Mouse (Mus musculus): ENCODE data around the gene Fiz1. TPM values are rescaled to one million over a fixed set of nuclear protein-coding genes. Genes with fewer than 3 reads are reported as not detected.

Fiz1 gene
- polyA plus RNA-seq, 1 experiment = 3.5 TPM

DNA sequence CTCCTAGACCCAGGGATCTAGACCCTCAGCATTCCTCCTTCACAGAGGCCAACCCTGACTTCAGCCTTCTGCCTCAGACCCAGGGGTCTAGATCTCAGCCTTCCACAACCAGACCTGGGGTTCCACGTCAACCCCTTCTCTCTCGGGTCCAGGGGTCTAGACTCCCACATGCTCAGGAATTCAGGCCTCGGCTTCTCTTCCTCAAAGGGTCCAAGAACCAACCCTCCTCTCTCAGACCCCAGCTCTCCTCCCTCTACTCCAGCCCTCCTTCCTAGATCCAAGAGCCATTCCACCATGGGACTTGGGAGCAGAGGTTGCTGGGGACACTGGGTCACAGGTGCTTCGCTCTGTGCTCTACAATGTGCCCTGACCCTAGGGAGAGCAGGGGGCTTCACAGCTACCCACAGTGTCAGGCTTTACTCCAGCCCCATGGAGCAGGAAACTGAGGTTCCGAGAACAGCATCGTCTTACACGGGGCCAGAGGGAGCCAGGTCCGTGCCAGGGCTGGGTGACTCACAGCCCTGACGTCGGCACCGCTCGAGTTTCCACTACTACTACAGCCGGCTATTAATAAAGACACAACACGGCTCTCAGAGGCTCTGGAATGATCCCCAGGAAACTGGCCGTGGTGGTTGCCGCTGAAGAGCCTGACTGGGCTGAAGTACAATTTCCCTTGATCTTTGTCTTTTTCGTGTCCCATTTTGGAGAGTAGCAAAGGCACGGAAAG lies 42.0 kb downstream of the Fiz1 start:
- TF ChIP-seq TAL1 (IDR thresholded peaks at IDR 0.05; ENCODE audit: low read length) (no peak), GATA1 (IDR thresholded peaks at IDR 0.05; ENCODE audit: low read length) (no peak)
- peaks cover 3% of the 10 kb centered on the region for H3K27me3 ChIP-seq (ENCODE audit: control insufficient read depth)
- no peak overlapping the region for H3K4me3 ChIP-seq (replicated peaks)
- no peaks in the 10 kb centered on the region for H3K36me3 ChIP-seq (ENCODE audit: control insufficient read depth)
- no peaks in the 10 kb centered on the region for H3K4me1 ChIP-seq (ENCODE audit: control insufficient read depth)
- H3K9me3 ChIP-seq (ENCODE audit: control insufficient read depth, low read length) = peaks cover 3% of the 10 kb centered on the region; the same call in 1 of the 2 replicates

DNA sequence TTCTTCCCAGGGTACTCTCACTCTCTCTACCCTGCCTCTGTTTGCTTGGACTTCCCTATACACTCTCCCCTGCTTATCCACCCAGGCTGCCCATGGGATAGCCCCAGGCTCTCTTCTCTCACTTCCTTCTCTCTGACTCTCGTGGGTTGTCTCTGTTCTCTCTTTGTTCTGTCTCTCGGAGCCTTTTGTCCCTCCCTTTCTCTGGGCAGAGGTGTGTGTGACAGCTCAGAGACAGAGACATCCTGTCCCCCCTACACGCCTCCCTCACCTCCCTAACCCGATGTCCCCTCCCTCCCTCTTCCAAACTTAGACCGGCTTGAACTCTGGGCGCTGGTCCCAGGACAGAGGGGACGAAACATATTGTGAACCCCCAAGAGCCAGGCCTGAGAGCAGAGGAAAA lies 42.8 kb downstream of the Fiz1 start:
- H3K27me3 ChIP-seq (ENCODE audit: control insufficient read depth) = peaks cover 3% of the 10 kb centered on the region
- peaks cover under 1% of the 10 kb centered on the region; the same call in 1 of the 2 replicates for H3K9me3 ChIP-seq (ENCODE audit: control insufficient read depth, low read length)
- H3K4me1 ChIP-seq (ENCODE audit: control insufficient read depth) = no peaks in the 10 kb centered on the region
- TF ChIP-seq GATA1 (IDR thresholded peaks at IDR 0.05; ENCODE audit: low read length) = no peak
- TF ChIP-seq TAL1 (IDR thresholded peaks at IDR 0.05; ENCODE audit: low read length) = no peak
- H3K36me3 ChIP-seq (ENCODE audit: control insufficient read depth) = no peaks in the 10 kb centered on the region
- no peak overlapping the region for H3K4me3 ChIP-seq (replicated peaks)

DNA sequence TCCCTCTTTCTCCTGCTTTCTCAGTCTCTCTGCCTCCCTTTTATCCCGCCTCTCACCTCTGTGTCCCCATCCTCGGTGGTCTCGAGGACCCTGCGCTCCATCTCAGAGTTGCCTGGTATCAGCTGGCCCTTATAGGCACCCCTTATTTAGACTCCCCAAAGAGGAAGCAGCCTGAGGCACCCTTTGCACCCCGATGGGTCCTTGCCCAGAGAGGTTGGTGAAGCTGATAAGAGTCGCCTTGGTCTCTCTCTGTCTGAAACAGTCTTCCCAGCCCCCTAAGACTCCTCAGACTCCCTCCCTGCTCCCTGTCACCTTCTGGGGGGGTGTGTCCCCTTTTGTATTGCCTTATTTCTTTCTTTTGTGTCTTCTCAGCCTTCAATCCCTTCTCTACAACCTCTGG lies 43.4 kb downstream of the Fiz1 start, which contains the start of gene Sbk3:
Gene Sbk3, minus strand, starts transcription at position 101 of the 400 bp plus-strand sequence.
- peaks cover 3% of the 10 kb centered on the region for H3K27me3 ChIP-seq (ENCODE audit: control insufficient read depth)
- TF ChIP-seq GATA1 (IDR thresholded peaks at IDR 0.05; ENCODE audit: low read length) = no peak
- no peak for TF ChIP-seq TAL1 (IDR thresholded peaks at IDR 0.05; ENCODE audit: low read length)
- H3K9me3 ChIP-seq (ENCODE audit: control insufficient read depth, low read length) = no peaks in the 10 kb centered on the region
- H3K36me3 ChIP-seq (ENCODE audit: control insufficient read depth) = no peaks in the 10 kb centered on the region
- no peaks in the 10 kb centered on the region for H3K4me1 ChIP-seq (ENCODE audit: control insufficient read depth)
- H3K4me3 ChIP-seq (replicated peaks) = no peak within 1 kb of the TSS

DNA sequence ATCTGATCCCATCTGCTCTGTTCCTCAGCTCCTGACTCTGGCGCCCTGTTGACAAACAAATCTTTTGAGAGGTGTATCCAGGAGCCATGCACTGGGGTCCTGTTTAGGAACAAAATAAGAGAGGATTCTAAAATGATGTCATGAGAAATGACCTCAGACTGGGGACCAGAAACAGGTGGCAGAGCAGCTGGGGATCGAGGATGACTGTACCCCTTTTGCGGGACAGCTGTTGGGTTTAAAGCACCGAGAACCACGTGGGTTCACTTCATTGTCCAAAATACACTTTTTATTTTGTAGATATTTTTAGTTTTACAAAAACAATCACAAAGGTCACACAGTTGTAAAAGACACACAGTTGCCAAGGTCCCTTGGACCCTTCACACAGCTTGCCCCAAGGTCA lies 49.5 kb downstream of the Fiz1 start:
- H3K4me1 ChIP-seq (ENCODE audit: control insufficient read depth) = peaks cover 3% of the 10 kb centered on the region
- H3K36me3 ChIP-seq (ENCODE audit: control insufficient read depth) = no peaks in the 10 kb centered on the region
- TF ChIP-seq GATA1 (IDR thresholded peaks at IDR 0.05; ENCODE audit: low read length) (no peak), TAL1 (IDR thresholded peaks at IDR 0.05; ENCODE audit: low read length) (no peak)
- H3K27me3 ChIP-seq (ENCODE audit: control insufficient read depth) = no peaks in the 10 kb centered on the region
- H3K9me3 ChIP-seq (ENCODE audit: control insufficient read depth, low read length) = no peaks in the 10 kb centered on the region
- H3K4me3 ChIP-seq (replicated peaks) = no peak overlapping the region

GRCm38 (mm10) chr7:4964272-4964671 lies 50.2 kb downstream of the Fiz1 start, which contains the start of gene Sbk2:
Gene Sbk2 (minus strand): TSS chr7:4964406.
- H3K36me3 ChIP-seq (ENCODE audit: control insufficient read depth) = no peaks in the 10 kb centered on the region
- peaks cover 3% of the 10 kb centered on the region for H3K4me1 ChIP-seq (ENCODE audit: control insufficient read depth)
- no peaks in the 10 kb centered on the region for H3K27me3 ChIP-seq (ENCODE audit: control insufficient read depth)
- H3K9me3 ChIP-seq (ENCODE audit: control insufficient read depth, low read length) = no peaks in the 10 kb centered on the region
- no peak within 1 kb of the TSS for H3K4me3 ChIP-seq (replicated peaks)
- no peak for TF ChIP-seq TAL1 (IDR thresholded peaks at IDR 0.05; ENCODE audit: low read length)
- TF ChIP-seq GATA1 (IDR thresholded peaks at IDR 0.05; ENCODE audit: low read length) = no peak

GRCm38 (mm10) chr7:4963527-4963926 lies 51.0 kb downstream of the Fiz1 start:
- no peaks in the 10 kb centered on the region for H3K36me3 ChIP-seq (ENCODE audit: control insufficient read depth)
- H3K4me1 ChIP-seq (ENCODE audit: control insufficient read depth) = peaks cover 3% of the 10 kb centered on the region
- no peaks in the 10 kb centered on the region for H3K27me3 ChIP-seq (ENCODE audit: control insufficient read depth)
- no peak for TF ChIP-seq GATA1 (IDR thresholded peaks at IDR 0.05; ENCODE audit: low read length)
- no peak for TF ChIP-seq TAL1 (IDR thresholded peaks at IDR 0.05; ENCODE audit: low read length)
- H3K4me3 ChIP-seq (replicated peaks) = no peak overlapping the region
- no peaks in the 10 kb centered on the region for H3K9me3 ChIP-seq (ENCODE audit: control insufficient read depth, low read length)

GRCm38 (mm10) chr7:4957361-4957760 lies 57.1 kb downstream of the Fiz1 start:
- Histone ChIP-seq H3K9me3 (ENCODE audit: control insufficient read depth, low read length) (peaks cover 8% of the 10 kb centered on the region), H3K36me3 (ENCODE audit: control insufficient read depth) (no peaks in the 10 kb centered on the region), H3K4me3 (replicated peaks) (no peak overlapping the region), H3K4me1 (ENCODE audit: control insufficient read depth) (no peaks in the 10 kb centered on the region), H3K27me3 (ENCODE audit: control insufficient read depth) (no peaks in the 10 kb centered on the region)
- TF ChIP-seq GATA1 (IDR thresholded peaks at IDR 0.05; ENCODE audit: low read length) (no peak), TAL1 (IDR thresholded peaks at IDR 0.05; ENCODE audit: low read length) (no peak)

Other genes with a start within 250 kb of the Fiz1 start
- not detected in 2 replicates for gene Fam71e2, start 243.4 kb downstream of the Fiz1 start, polyA plus RNA-seq (2012)
- not detected in 2 replicates for gene Il11, start 231.8 kb downstream of the Fiz1 start, polyA plus RNA-seq (2012)
- gene Tmem190, start 231.8 kb downstream of the Fiz1 start, polyA plus RNA-seq (2012) = not detected in 2 replicates
- 6.1 and 6.2 TPM in 2 replicates for gene Tmem238, start 225.0 kb downstream of the Fiz1 start, polyA plus RNA-seq (2012)
- gene Rpl28, start 221.8 kb downstream of the Fiz1 start, polyA plus RNA-seq (2012) = 1,289 and 1,793 TPM in 2 replicates
- gene Ube2s, start 202.1 kb downstream of the Fiz1 start, polyA plus RNA-seq (2012) = 142 and 163 TPM in 2 replicates
- not detected in 2 replicates for gene Shisa7, start 170.0 kb downstream of the Fiz1 start, polyA plus RNA-seq (2012)
- 0.15 TPM in 1 of 2 replicates, not detected in the other for gene Isoc2b, start 144.4 kb downstream of the Fiz1 start, polyA plus RNA-seq (2012)
- 1.3 and 2.4 TPM in 2 replicates for gene Isoc2a, start 137.5 kb downstream of the Fiz1 start, polyA plus RNA-seq (2012)
- 0.05 TPM in 1 of 2 replicates, not detected in the other for gene Gm36210, start 108.2 kb downstream of the Fiz1 start, polyA plus RNA-seq (2012)
- 8.5 and 8.9 TPM in 2 replicates for gene Zfp628, start 99.5 kb downstream of the Fiz1 start, polyA plus RNA-seq (2012)
- 0.38 and 0.51 TPM in 2 replicates for gene Nat14, start 92.7 kb downstream of the Fiz1 start, polyA plus RNA-seq (2012)
- gene Ssc5d, start 88.9 kb downstream of the Fiz1 start, polyA plus RNA-seq (2012) = not detected in 2 replicates
- gene Sbk2, start 50.3 kb downstream of the Fiz1 start, polyA plus RNA-seq (2012) = not detected in 2 replicates
- gene Sbk3, start 43.5 kb downstream of the Fiz1 start, polyA plus RNA-seq (2012) = not detected in 2 replicates
- 0.15 and 0.37 TPM in 2 replicates for gene Zfp579, start 18.5 kb downstream of the Fiz1 start, polyA plus RNA-seq (2012)
- 6.2 and 8.1 TPM in 2 replicates for gene Zfp524, start 282 bp downstream of the Fiz1 start, polyA plus RNA-seq (2012)
- gene Gm44973, start 799 bp upstream of the Fiz1 start, polyA plus RNA-seq (2012) = not detected in 2 replicates
- 1.7 and 1.8 TPM in 2 replicates for gene Zfp865, start 5.7 kb upstream of the Fiz1 start, polyA plus RNA-seq (2012)
- gene Ccdc106, start 5.9 kb upstream of the Fiz1 start, polyA plus RNA-seq (2012) = 0.06 TPM in 1 of 2 replicates, not detected in the other
- gene 4632433K11Rik, start 19.4 kb upstream of the Fiz1 start, polyA plus RNA-seq (2012) = not detected in 2 replicates
- 0.06 and 0.09 TPM in 2 replicates for gene Zfp784, start 23.7 kb upstream of the Fiz1 start, polyA plus RNA-seq (2012)
- gene Zfp580, start 36.8 kb upstream of the Fiz1 start, polyA plus RNA-seq (2012) = 0.10 and 0.26 TPM in 2 replicates
- 43.1 and 44.9 TPM in 2 replicates for gene U2af2, start 47.4 kb upstream of the Fiz1 start, polyA plus RNA-seq (2012)
- 227 and 231 TPM in 2 replicates for gene Epn1, start 65.5 kb upstream of the Fiz1 start, polyA plus RNA-seq (2012)
- not detected in 2 replicates for gene Rfpl4, start 102.3 kb upstream of the Fiz1 start, polyA plus RNA-seq (2012)
- gene Rasl2-9, start 111.3 kb upstream of the Fiz1 start, polyA plus RNA-seq (2012) = not detected in 2 replicates
- under 0.01 and 0.01 TPM in 2 replicates for gene Vmn1r55, start 135.0 kb upstream of the Fiz1 start, polyA plus RNA-seq (2012)
- gene Vmn1r56, start 182.1 kb upstream of the Fiz1 start, polyA plus RNA-seq (2012) = not detected in 2 replicates
- gene Vmn1r57, start 203.8 kb upstream of the Fiz1 start, polyA plus RNA-seq (2012) = not detected in 2 replicates

All from erythroblast, embryonic 14.5 days (primary cell).